8 mouse cellular contexts compared by ENCODE assay signal in genomic region chr8:105484392-105484791, GRCm38 (mm10). TPM values are rescaled to one million over a fixed set of nuclear protein-coding genes. Genes with fewer than 3 reads are reported as not detected.
DNase-seq lines count a peak whose midpoint lies in the region; ATAC-seq and TF ChIP-seq lines count a peak whose summit lies in the region.

No protein-coding gene starts in this region.

- H3K9me3 ChIP-seq in limb, embryonic 13.5 days: no peaks in the 10 kb centered on the region
- H3K9me3 ChIP-seq in midbrain, embryonic 16.5 days (replicated peaks; ENCODE audit: control insufficient read depth, low read length, poor library complexity, severe bottlenecking): no peaks in the 10 kb centered on the region

- H3ac ChIP-seq in C2C12 (ENCODE audit: control insufficient read depth, insufficient read length, low read depth): peak overlapping the region; percentile 20

- 0 out of 2 replicates have a peak overlapping the region, but pooled peaks have one; percentile 19 for H3K9ac ChIP-seq in limb, embryonic 13.5 days
- no peak overlapping the region for H3K9ac ChIP-seq in midbrain, embryonic 16.5 days (ENCODE audit: low read depth, low read length)

- 21% methylated on average over 2 of the region's 2 CpGs for WGBS in limb, embryonic 13.5 days
- 19% methylated on average over 2 of the region's 2 CpGs for WGBS in midbrain, embryonic 16.5 days

- peak overlapping the region; percentile 4; the same call in 1 of the 2 replicates for H3K27ac ChIP-seq in limb, embryonic 13.5 days
- no peak overlapping the region for H3K27ac ChIP-seq in midbrain, embryonic 16.5 days (ENCODE audit: low read length)

- peaks cover 21% of the 10 kb centered on the region for H3K4me1 ChIP-seq in limb, embryonic 13.5 days
- H3K4me1 ChIP-seq in midbrain, embryonic 16.5 days (ENCODE audit: control insufficient read depth, insufficient read depth, low read length): no peaks in the 10 kb centered on the region

- H3K27me3 ChIP-seq in C2C12 (ENCODE audit: control insufficient read depth, insufficient read depth, insufficient read length): no peaks in the 10 kb centered on the region
- H3K27me3 ChIP-seq in limb, embryonic 13.5 days: no peaks in the 10 kb centered on the region
- H3K27me3 ChIP-seq in midbrain, embryonic 16.5 days (ENCODE audit: control insufficient read depth, insufficient read depth, low read depth, low read length): no peaks in the 10 kb centered on the region

- DNase-seq in cerebellum, postnatal 10 days: peak; percentile 85
- DNase-seq in cerebellum, adult 9-11 months: no peak
- DNase-seq in embryo, embryonic 9.5 days (ENCODE audit: extremely low spot score): peak; percentile 85
- peak; percentile 70 for DNase-seq in heart, postnatal 36 days

- H3K79me3 ChIP-seq in C2C12 (ENCODE audit: low read depth): no peaks in the 10 kb centered on the region

- ATAC-seq in limb, embryonic 13.5 days (ENCODE audit: low FRiP score, low read depth): 0 out of 2 replicates have a peak, but pooled peaks have one; percentile 10
- ATAC-seq in midbrain, embryonic 16.5 days: 0 out of 2 replicates have a peak, but pooled peaks have one; percentile 56
- no peak for ATAC-seq in frontal cortex, adult (ENCODE audit: low TSS enrichment)

- no peak overlapping the region for H3K4me2 ChIP-seq in limb, embryonic 13.5 days (replicated peaks)
- H3K4me2 ChIP-seq in midbrain, embryonic 16.5 days (ENCODE audit: low read length): no peak overlapping the region

- peaks cover 12% of the 10 kb centered on the region for H3K36me3 ChIP-seq in C2C12 (ENCODE audit: control insufficient read depth, insufficient read depth)
- H3K36me3 ChIP-seq in limb, embryonic 13.5 days: peaks cover 25% of the 10 kb centered on the region; the same call in 1 of the 2 replicates
- no peaks in the 10 kb centered on the region for H3K36me3 ChIP-seq in midbrain, embryonic 16.5 days (ENCODE audit: control insufficient read depth, insufficient read depth, low read length)

- H3K79me2 ChIP-seq in C2C12 (ENCODE audit: control insufficient read depth, insufficient read depth): no peaks in the 10 kb centered on the region

- intact Hi-C loops in heart, postnatal 36 days (cut with DNase I): loop anchor here (2.0 kb wide), 3 partner anchors 30 to 70 kb away; no protein-coding TSS in a partner anchor

- peak; percentile 90 for TF ChIP-seq CTCF in C2C12 (IDR thresholded peaks at IDR 0.05; ENCODE audit: control insufficient read depth, insufficient read depth, insufficient read length)

- H3K4me3 ChIP-seq in C2C12 (ENCODE audit: insufficient read depth, poor library complexity, severe bottlenecking): no peak overlapping the region
- no peak overlapping the region for H3K4me3 ChIP-seq in limb, embryonic 13.5 days
- H3K4me3 ChIP-seq in midbrain, embryonic 16.5 days (ENCODE audit: low read depth, low read length): no peak overlapping the region

TF ChIP-seq in C2C12, 6 proteins besides CTCF, POLR2A, EP300 and RAD21:
- TF ChIP-seq MYOD1 (IDR thresholded peaks at IDR 0.05; ENCODE audit: control insufficient read depth, insufficient read length, low read depth): no peak
- TF ChIP-seq FOSL1 (IDR thresholded peaks at IDR 0.05; ENCODE audit: insufficient read depth, low read length, poor library complexity, severe bottlenecking): no peak
- TF ChIP-seq USF1 (IDR thresholded peaks at IDR 0.05; ENCODE audit: low read depth): no peak
- no peak for TF ChIP-seq MYOG (IDR thresholded peaks at IDR 0.05; ENCODE audit: control insufficient read depth, extremely low read depth, insufficient read length)
- TF ChIP-seq CEBPB (IDR thresholded peaks at IDR 0.05; ENCODE audit: low read depth): no peak
- no peak for TF ChIP-seq MAX (IDR thresholded peaks at IDR 0.05)

RNA-seq across cellular contexts. Expression of gene Zdhhc1, which starts 12.3 kb away (rescaled TPM):
- 8.8 TPM for polyA plus RNA-seq in C2C12 (2012; fragmentation: generic; extraction: Trizol)
- 10 to 100 TPM; 14.5 to 14.9 TPM for total RNA-seq in heart, postnatal 36 days (2021)
- 42.5 and 45.3 TPM in 2 replicates for polyA plus RNA-seq in limb, embryonic 13.5 days (2015; fragmentation: Nextera tagmentation; extraction: Ambion mirVana)
- polyA plus RNA-seq in midbrain, embryonic 16.5 days (2015; fragmentation: Nextera tagmentation; extraction: Ambion mirVana): 33.6 and 38.4 TPM in 2 replicates

RNA-seq across cellular contexts. Expression of gene Tppp3, which starts 13.1 kb away (rescaled TPM):
- 219 TPM for polyA plus RNA-seq in C2C12 (2012; fragmentation: generic; extraction: Trizol)
- 10 to 100 TPM; 43.3 to 45.7 TPM for total RNA-seq in heart, postnatal 36 days (2021)
- 65.4 and 71.1 TPM in 2 replicates for polyA plus RNA-seq in limb, embryonic 13.5 days (2015; fragmentation: Nextera tagmentation; extraction: Ambion mirVana)
- polyA plus RNA-seq in midbrain, embryonic 16.5 days (2015; fragmentation: Nextera tagmentation; extraction: Ambion mirVana): 153 and 159 TPM in 2 replicates

RNA-seq across cellular contexts. Expression of gene Hsd11b2, which starts 34.2 kb away (rescaled TPM):
- 0.11 TPM for polyA plus RNA-seq in C2C12 (2012; fragmentation: generic; extraction: Trizol)
- total RNA-seq in heart, postnatal 36 days (2021): not detected
- 5.9 and 7.6 TPM in 2 replicates for polyA plus RNA-seq in limb, embryonic 13.5 days (2015; fragmentation: Nextera tagmentation; extraction: Ambion mirVana)
- 2.7 and 3.6 TPM in 2 replicates for polyA plus RNA-seq in midbrain, embryonic 16.5 days (2015; fragmentation: Nextera tagmentation; extraction: Ambion mirVana)
